Mouse (Mus musculus): ENCODE measurements around the gene C330021F23Rik. TPM values are rescaled to one million over a fixed set of nuclear protein-coding genes. Genes with fewer than 3 reads are reported as not detected.

C330021F23Rik gene
- polyA plus RNA-seq, 1 experiment from 2014 or later: 2.0 TPM

DNA sequence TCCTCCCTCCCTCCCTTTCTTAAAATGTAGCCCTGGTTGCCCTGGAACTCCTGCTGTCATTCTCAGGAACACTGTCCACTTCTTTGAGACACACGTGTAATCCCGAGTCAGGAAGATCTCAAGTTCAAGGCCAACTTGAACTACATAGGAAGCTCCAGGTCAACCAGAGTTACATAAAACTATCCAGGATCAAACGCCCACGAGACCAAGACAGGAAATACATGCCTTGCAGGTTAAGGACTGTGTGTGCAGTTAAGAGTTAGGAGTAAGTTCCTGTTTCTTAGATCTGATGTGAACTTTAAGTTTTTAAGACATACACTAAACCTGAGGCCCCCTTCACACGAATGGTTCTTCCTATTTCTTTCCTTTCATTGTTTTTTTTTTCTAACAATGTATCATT, 59.2 kb downstream of the C330021F23Rik start:
- Histone ChIP-seq H3K27me3 (peaks cover 20% of the 10 kb centered on the region), H3K4me3 (no peak overlapping the region), H3K4me1 (peaks cover 12% of the 10 kb centered on the region), H3K9ac (no peak overlapping the region), H3K4me2 (replicated peaks) (no peak overlapping the region), H3K36me3 (no peaks in the 10 kb centered on the region), H3K27ac (no peak overlapping the region), H3K9me3 (replicated peaks) (no peaks in the 10 kb centered on the region)
- ATAC-seq (ENCODE audit: low FRiP score): no peak
- 62% methylated on average over 5 of the region's 5 CpGs for WGBS

DNA sequence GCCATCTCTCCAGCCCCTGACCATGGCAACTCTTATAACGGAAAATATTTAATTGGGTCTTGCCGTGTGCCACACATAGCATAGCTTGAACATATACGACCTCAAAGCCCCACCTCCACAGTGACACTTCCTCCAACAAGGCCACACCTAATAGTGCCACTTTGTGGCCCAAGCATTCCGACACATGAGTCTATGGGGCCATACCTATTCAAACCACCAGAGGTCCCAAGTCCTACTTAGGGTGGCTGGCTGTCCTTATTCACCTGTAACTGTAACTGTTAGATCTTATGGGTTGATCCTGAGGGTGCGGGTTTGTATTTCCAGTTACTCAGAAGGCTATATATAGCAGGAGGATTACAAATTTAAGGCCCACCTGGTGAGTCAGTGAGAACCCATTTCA, 60.2 kb downstream of the C330021F23Rik start:
- H3K27me3 ChIP-seq: peaks cover 20% of the 10 kb centered on the region
- H3K4me1 ChIP-seq: peaks cover 7% of the 10 kb centered on the region; the same call in 1 of the 2 replicates
- no peaks in the 10 kb centered on the region for H3K36me3 ChIP-seq
- no peaks in the 10 kb centered on the region for H3K9me3 ChIP-seq (replicated peaks)
- H3K9ac ChIP-seq: no peak overlapping the region
- H3K27ac ChIP-seq: no peak overlapping the region
- 26% methylated on average over 5 of the region's 5 CpGs for WGBS
- no peak for ATAC-seq (ENCODE audit: low FRiP score)
- H3K4me2 ChIP-seq (replicated peaks): no peak overlapping the region
- H3K4me3 ChIP-seq: no peak overlapping the region

DNA sequence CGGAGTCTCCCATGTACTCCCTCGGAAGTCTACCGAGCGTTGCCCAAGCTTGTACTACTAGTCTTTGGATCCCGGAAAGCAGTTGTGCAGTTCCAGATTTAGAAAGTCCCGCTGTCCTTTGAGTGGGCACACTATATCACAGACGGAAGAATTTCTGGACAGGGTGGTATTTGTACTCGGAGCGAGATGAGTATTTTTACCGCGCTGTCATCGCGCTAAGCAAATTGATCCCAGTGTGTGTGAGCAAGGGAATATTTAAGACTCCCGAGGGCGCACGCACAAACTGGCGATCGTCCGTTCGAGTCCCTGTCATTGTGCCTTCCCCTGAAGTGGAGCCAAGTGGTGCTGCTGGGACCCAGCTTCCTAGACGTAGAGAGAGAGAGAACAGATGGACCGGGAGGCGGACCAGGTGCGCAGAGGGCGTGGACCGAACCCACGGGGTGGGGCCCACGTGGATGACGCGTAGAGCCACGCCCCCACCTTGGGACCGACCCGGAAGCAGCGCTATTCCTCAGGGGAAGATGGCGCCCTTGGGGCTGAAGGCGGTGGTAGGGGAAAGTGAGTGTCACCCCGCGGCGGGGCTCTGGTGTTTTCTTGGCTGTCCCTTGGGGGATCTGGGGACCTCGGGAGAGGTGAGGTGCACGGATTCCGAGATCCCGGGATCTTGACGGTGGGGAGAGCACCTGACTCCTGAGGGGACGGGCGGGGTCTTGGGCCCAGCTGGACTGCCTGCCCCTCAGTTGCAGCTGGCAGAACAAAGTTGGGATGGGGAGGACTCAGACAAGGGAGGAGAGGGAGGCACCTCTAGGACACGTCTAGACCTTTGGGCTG, 63.1 kb downstream of the C330021F23Rik start, which contains the start of gene Stxbp2:
Gene Stxbp2 (plus strand): TSS at position 309 of the 831 bp plus-strand sequence.
- peak within 1 kb of the TSS; percentile 85 for H3K4me2 ChIP-seq (replicated peaks)
- 6% methylated on average over 47 of the region's 47 CpGs for WGBS
- no peaks in the 10 kb centered on the region for H3K36me3 ChIP-seq
- peak; percentile 70 for ATAC-seq (ENCODE audit: low FRiP score)
- peak within 1 kb of the TSS; percentile 59 for H3K9ac ChIP-seq
- no peaks in the 10 kb centered on the region for H3K9me3 ChIP-seq (replicated peaks)
- H3K27ac ChIP-seq: no peak within 1 kb of the TSS
- H3K4me1 ChIP-seq: peaks cover 7% of the 10 kb centered on the region; the same call in 1 of the 2 replicates
- H3K27me3 ChIP-seq: peaks cover 20% of the 10 kb centered on the region
- peak within 1 kb of the TSS; percentile 47 for H3K4me3 ChIP-seq

DNA sequence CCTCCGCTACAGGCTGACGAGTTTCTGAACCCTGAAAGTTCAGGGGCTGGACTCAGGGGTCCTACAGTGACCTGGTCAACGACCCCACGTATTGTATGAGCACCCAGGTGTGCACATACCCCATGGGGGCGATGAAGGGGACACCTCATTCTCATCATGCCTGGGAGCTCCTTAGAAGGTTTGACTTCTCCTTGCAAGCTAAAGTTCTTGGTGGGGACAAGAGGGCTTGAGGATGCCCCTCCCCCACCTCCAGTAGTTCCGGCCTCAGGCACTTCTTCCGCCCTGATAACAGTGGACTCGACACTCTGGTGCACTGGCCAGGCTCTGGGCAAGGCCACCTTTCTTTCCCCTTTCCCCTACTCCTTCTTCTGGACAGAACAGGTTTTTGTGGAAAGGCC, 63.7 kb downstream of the C330021F23Rik start:
- Histone ChIP-seq H3K27ac (no peak overlapping the region), H3K36me3 (no peaks in the 10 kb centered on the region), H3K9me3 (replicated peaks) (no peaks in the 10 kb centered on the region), H3K4me3 (peak overlapping the region; percentile 47), H3K27me3 (peaks cover 20% of the 10 kb centered on the region), H3K4me2 (replicated peaks) (peak overlapping the region; percentile 85), H3K9ac (peak overlapping the region; percentile 59), H3K4me1 (peaks cover 7% of the 10 kb centered on the region; the same call in 1 of the 2 replicates)
- WGBS: 19% methylated on average over 8 of the region's 8 CpGs
- no peak; the same call in 1 of the 2 replicates for ATAC-seq (ENCODE audit: low FRiP score)

Other genes starting within 250 kb of the C330021F23Rik start
- not detected in 2 replicates for gene A430078G23Rik, start 214.6 kb upstream of the C330021F23Rik start, polyA plus RNA-seq (2016; fragmentation: Nextera tagmentation; extraction: Ambion mirVana)
- 13.7 and 15.6 TPM in 2 replicates for gene Arhgef18, start 175.0 kb upstream of the C330021F23Rik start, polyA plus RNA-seq (2016; fragmentation: Nextera tagmentation; extraction: Ambion mirVana)
- 3.7 and 4.3 TPM in 2 replicates for gene Pex11g, start 100.3 kb upstream of the C330021F23Rik start, polyA plus RNA-seq (2016; fragmentation: Nextera tagmentation; extraction: Ambion mirVana)
- not detected in 2 replicates for gene Tex45, start 97.1 kb upstream of the C330021F23Rik start, polyA plus RNA-seq (2016; fragmentation: Nextera tagmentation; extraction: Ambion mirVana)
- 77.9 and 79.9 TPM in 2 replicates for gene Zfp358, start 74.9 kb upstream of the C330021F23Rik start, polyA plus RNA-seq (2016; fragmentation: Nextera tagmentation; extraction: Ambion mirVana)
- 79.5 and 83.2 TPM in 2 replicates for gene Mcoln1, start 67.5 kb upstream of the C330021F23Rik start, polyA plus RNA-seq (2016; fragmentation: Nextera tagmentation; extraction: Ambion mirVana)
- 32.6 and 38.9 TPM in 2 replicates for gene Pnpla6, start 52.6 kb upstream of the C330021F23Rik start, polyA plus RNA-seq (2016; fragmentation: Nextera tagmentation; extraction: Ambion mirVana)
- gene Camsap3, start 19.3 kb downstream of the C330021F23Rik start, polyA plus RNA-seq (2016; fragmentation: Nextera tagmentation; extraction: Ambion mirVana): 26.8 and 27.4 TPM in 2 replicates
- gene Xab2, start 53.3 kb downstream of the C330021F23Rik start, polyA plus RNA-seq (2016; fragmentation: Nextera tagmentation; extraction: Ambion mirVana): 58.9 and 59.6 TPM in 2 replicates
- 112 and 116 TPM in 2 replicates for gene Pet100, start 53.6 kb downstream of the C330021F23Rik start, polyA plus RNA-seq (2016; fragmentation: Nextera tagmentation; extraction: Ambion mirVana)
- 0.56 and 0.87 TPM in 2 replicates for gene Pcp2, start 57.6 kb downstream of the C330021F23Rik start, polyA plus RNA-seq (2016; fragmentation: Nextera tagmentation; extraction: Ambion mirVana)
- gene Stxbp2, start 63.0 kb downstream of the C330021F23Rik start, polyA plus RNA-seq (2016; fragmentation: Nextera tagmentation; extraction: Ambion mirVana): 27.1 and 27.3 TPM in 2 replicates
- gene Retn, start 87.8 kb downstream of the C330021F23Rik start, polyA plus RNA-seq (2016; fragmentation: Nextera tagmentation; extraction: Ambion mirVana): 0.43 TPM in 1 of 2 replicates, not detected in the other
- 0.18 and 0.21 TPM in 2 replicates for gene Mcemp1, start 97.8 kb downstream of the C330021F23Rik start, polyA plus RNA-seq (2016; fragmentation: Nextera tagmentation; extraction: Ambion mirVana)
- 5.3 and 8.4 TPM in 2 replicates for gene Fcor, start 104.4 kb downstream of the C330021F23Rik start, polyA plus RNA-seq (2016; fragmentation: Nextera tagmentation; extraction: Ambion mirVana)
- 43.3 and 46.3 TPM in 2 replicates for gene Trappc5, start 108.3 kb downstream of the C330021F23Rik start, polyA plus RNA-seq (2016; fragmentation: Nextera tagmentation; extraction: Ambion mirVana)
- gene Fcer2a, start 126.2 kb downstream of the C330021F23Rik start, polyA plus RNA-seq (2016; fragmentation: Nextera tagmentation; extraction: Ambion mirVana): 0.37 and 0.60 TPM in 2 replicates
- 0.17 TPM in 1 of 2 replicates, not detected in the other for gene Clec4g, start 152.7 kb downstream of the C330021F23Rik start, polyA plus RNA-seq (2016; fragmentation: Nextera tagmentation; extraction: Ambion mirVana)
- gene Cd209a, start 181.0 kb downstream of the C330021F23Rik start, polyA plus RNA-seq (2016; fragmentation: Nextera tagmentation; extraction: Ambion mirVana): not detected in 2 replicates

Measured in hindbrain, embryonic 12.5 days (tissue).